Mouse (Mus musculus) embryo, embryonic 10 days (tissue): ENCODE measurements around the gene Gm12258.
"Not testable (repeated sequence)": the region's sequence is repeated elsewhere in the genome, so short reads cannot be mapped to it uniquely, and the experiment has no call there.

Experiments
- DNase-seq: peaks from one replicate; pipeline ENCODE4 v3.0.0-alpha.2; 2015; ENCODE audit warnings: low spot score

Gene Gm12258

GRCm38 (mm10) chr11:58846919-58847461, at the start of gene Gm12258:
TSS of gene Gm12258 (plus strand) at chr11:58847158.
- DNase-seq = peak; percentile 98

GRCm38 (mm10) chr11:58799747-58800146, 47.2 kb upstream of the Gm12258 start:
- DNase-seq = no peak

GRCm38 (mm10) chr11:58801558-58802228, 45.3 kb upstream of the Gm12258 start, which contains the start of gene Fam183b:
TSS of gene Fam183b (minus strand) at chr11:58801960.
- peak; percentile 79 for DNase-seq

GRCm38 (mm10) chr11:58803871-58804270, 43.1 kb upstream of the Gm12258 start:
- no peak for DNase-seq

GRCm38 (mm10) chr11:58804393-58804792, 42.6 kb upstream of the Gm12258 start:
- DNase-seq = no peak

GRCm38 (mm10) chr11:58812001-58812400, 35.0 kb upstream of the Gm12258 start:
- no peak for DNase-seq

GRCm38 (mm10) chr11:58814700-58815099, 32.3 kb upstream of the Gm12258 start, which contains the start of gene Olfr313:
TSS of gene Olfr313 (plus strand) at chr11:58815000.
- not testable (repeated sequence) for DNase-seq

- DNase-seq = no peak
Measured at GRCm38 (mm10) chr11:58815676-58816075, 31.3 kb upstream of the Gm12258 start.

GRCm38 (mm10) chr11:58828937-58829336, 18.0 kb upstream of the Gm12258 start, which contains the start of gene Olfr312:
TSS of gene Olfr312 (plus strand) at chr11:58829237.
- not testable (repeated sequence) for DNase-seq

- DNase-seq = no peak
Measured at GRCm38 (mm10) chr11:58829764-58830163, 17.2 kb upstream of the Gm12258 start.

GRCm38 (mm10) chr11:58832541-58832940, 14.4 kb upstream of the Gm12258 start:
- DNase-seq = not testable (repeated sequence)

- not testable (repeated sequence) for DNase-seq
Measured at GRCm38 (mm10) chr11:58838951-58839350, 8.0 kb upstream of the Gm12258 start, which contains the start of gene Olfr311. TSS of gene Olfr311 (plus strand) at chr11:58839251.

- DNase-seq = no peak
Measured at GRCm38 (mm10) chr11:58847636-58848035, 678 bp downstream of the Gm12258 start.

GRCm38 (mm10) chr11:58849731-58850130, 2.8 kb downstream of the Gm12258 start:
- DNase-seq = no peak

GRCm38 (mm10) chr11:58860744-58861143, 13.8 kb downstream of the Gm12258 start:
- no peak for DNase-seq

- peak; percentile 86 for DNase-seq
Measured at GRCm38 (mm10) chr11:58867039-58867953, 20.3 kb downstream of the Gm12258 start, which contains the start of gene 2810021J22Rik. TSS of gene 2810021J22Rik (plus strand) at chr11:58867216.

GRCm38 (mm10) chr11:58867954-58868330, 21.0 kb downstream of the Gm12258 start:
- DNase-seq = no peak

GRCm38 (mm10) chr11:58870961-58871360, 24.0 kb downstream of the Gm12258 start:
- DNase-seq = no peak

GRCm38 (mm10) chr11:58883756-58884155, 36.8 kb downstream of the Gm12258 start:
- no peak for DNase-seq

GRCm38 (mm10) chr11:58890511-58890910, 43.6 kb downstream of the Gm12258 start:
- DNase-seq = no peak

- DNase-seq = no peak
Measured at GRCm38 (mm10) chr11:58894456-58894855, 47.5 kb downstream of the Gm12258 start.

GRCm38 (mm10) chr11:58897485-58897884, 50.5 kb downstream of the Gm12258 start:
- DNase-seq = no peak
